Mouse (Mus musculus) embryonic fibroblast, embryonic 13.5 days (primary cell): ENCODE results near the gene Zfand4. TPM values are rescaled to one million over a fixed set of nuclear protein-coding genes. Genes with fewer than 3 reads are reported as not detected.

Experiments used
- H3K27ac ChIP-seq: 2 replicates; pipeline ENCODE4 v1.5.1; 2012; ENCODE audit warnings: low read length, control low read depth, inconsistent platforms; ENCODE audit not compliant: insufficient read depth
- H3K4me1 ChIP-seq: 2 replicates; pipeline ENCODE4 v1.6.1; 2011; ENCODE audit warnings: low read length; ENCODE audit not compliant: control insufficient read depth, insufficient read depth
- H3K4me3 ChIP-seq: 2 replicates; pipeline ENCODE4 v1.5.1; 2011; ENCODE audit warnings: mild to moderate bottlenecking, control low read depth, low read length; ENCODE audit not compliant: insufficient read depth
- CTCF ChIP-seq: IDR thresholded peaks from 2 replicates; pipeline ENCODE4 v1.5.1; 2011; ENCODE audit warnings: mild to moderate bottlenecking, control low read depth, low read length, moderate library complexity, borderline replicate concordance; ENCODE audit not compliant: insufficient read depth
- POLR2A ChIP-seq: IDR thresholded peaks from 2 replicates; pipeline ENCODE4 v1.6.1; 2011; ENCODE audit warnings: low read depth, mild to moderate bottlenecking, control low read depth, low read length, moderate library complexity
- polyA plus RNA-seq: library from polyadenylated mRNA; stranded (reverse); fragments of >200 nt; gene quantifications from 2 replicates; pipeline ENCODE4 v1.2.4, GENCODE M21; 2011; ENCODE audit warnings: low read depth; ENCODE audit not compliant: missing spikeins, insufficient read length

Gene Zfand4
- polyA plus RNA-seq, 1 experiment = 3.1 TPM

DNA sequence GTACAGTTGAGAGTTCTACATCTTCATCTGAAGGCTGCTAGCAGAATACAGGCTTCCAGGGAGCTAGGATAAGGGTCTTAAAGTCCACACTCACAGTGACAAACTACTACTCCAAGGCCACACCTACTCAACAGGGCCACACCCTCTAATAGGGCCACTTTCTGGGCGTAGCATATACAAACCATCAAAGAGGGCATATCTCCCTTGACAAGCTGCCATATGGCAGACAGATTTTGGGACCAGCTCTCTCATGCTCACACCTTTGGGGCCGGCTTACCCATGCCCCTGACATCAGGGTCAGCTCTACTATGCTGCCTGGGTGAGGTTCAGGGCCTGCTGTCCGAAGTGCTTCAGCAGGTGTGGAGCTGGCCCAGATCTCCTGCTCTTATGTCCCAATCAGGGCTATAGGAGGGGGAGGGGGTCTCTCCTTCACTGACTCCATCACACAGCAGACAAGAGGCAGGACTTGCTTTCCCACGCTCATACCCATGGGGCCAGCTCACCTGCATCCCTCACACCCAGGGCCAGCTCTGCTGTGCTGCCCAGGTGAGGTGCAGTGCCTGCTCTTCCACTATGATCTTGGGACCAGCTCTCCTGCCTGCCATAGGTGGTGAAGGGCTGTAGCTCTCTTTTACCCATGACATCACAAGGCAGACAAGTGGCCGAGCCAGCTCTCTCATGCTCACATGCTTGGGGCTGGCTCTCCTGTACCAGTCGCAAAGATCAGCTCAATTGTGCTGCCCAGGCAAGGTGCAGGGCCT lies 106.4 kb downstream of the Zfand4 start:
- Histone ChIP-seq H3K4me1 (no peaks in the 10 kb centered on the region), H3K27ac (no peak overlapping the region), H3K4me3 (no peak overlapping the region)
- no peak for TF ChIP-seq CTCF

DNA sequence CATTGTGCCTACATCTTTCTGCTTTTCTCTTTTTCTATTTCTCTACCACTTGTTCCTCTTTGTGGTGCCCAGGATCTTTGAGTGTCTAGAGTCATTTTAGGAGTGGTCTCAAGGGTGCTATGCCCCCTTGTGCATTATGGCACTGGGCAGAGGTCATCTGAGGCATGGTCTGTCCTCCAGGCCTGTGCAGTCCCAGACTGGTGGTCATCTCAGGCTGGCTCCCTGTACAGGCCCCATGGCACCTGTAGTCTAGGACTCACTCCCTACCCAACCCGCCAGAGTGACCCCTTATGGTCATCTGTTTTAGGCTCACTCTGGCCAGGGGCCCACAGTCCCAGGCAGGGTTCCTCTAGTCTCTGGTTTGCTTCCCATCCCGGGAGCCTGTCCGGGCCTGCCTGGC lies 107.5 kb downstream of the Zfand4 start:
- TF ChIP-seq POLR2A (no peak), CTCF (no peak)
- Histone ChIP-seq H3K4me1 (no peaks in the 10 kb centered on the region), H3K4me3 (no peak overlapping the region), H3K27ac (no peak overlapping the region)

DNA sequence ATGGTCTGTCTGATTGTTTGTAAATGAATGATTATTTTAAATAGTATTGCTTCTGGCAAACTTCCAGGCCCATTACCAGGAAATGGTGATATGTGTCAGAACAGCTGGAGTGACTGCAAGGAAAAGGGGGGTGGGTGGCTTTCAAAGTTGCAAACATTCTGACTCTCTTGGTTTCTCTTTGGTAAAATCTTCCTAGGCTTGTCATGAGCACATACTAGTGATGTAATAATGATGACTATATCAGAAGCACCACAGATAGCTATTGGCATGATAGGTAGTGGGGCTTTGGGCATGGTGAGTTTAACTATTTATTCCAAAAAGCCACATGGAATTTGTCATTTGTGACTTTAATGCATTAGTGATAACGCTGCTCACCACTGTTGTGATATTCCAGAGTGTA lies 110.1 kb downstream of the Zfand4 start:
- H3K4me1 ChIP-seq = no peaks in the 10 kb centered on the region
- H3K4me3 ChIP-seq = no peak overlapping the region
- TF ChIP-seq POLR2A (no peak), CTCF (no peak)
- H3K27ac ChIP-seq = no peak overlapping the region

DNA sequence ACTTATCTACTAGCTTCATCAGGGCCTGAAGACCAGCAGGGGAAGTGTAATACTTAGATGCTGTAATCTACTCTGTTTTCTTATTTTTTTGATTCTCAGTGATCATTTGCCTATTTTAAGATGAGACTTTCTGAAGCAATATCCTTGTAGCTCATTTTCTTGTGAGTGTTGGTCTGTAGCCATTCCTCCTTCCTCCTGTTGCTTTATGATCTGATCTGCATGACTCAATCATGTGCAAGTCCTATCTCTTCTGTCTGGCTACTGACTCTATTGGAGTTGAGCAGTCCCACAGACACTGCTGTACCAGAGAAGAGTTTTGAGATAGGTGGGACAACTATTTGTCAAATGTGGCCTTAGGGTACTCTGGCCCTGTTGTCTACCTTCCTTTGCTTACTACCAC lies 110.6 kb downstream of the Zfand4 start:
- no peaks in the 10 kb centered on the region for H3K4me1 ChIP-seq
- no peak for TF ChIP-seq CTCF
- TF ChIP-seq POLR2A = no peak
- no peak overlapping the region for H3K4me3 ChIP-seq
- no peak overlapping the region for H3K27ac ChIP-seq

DNA sequence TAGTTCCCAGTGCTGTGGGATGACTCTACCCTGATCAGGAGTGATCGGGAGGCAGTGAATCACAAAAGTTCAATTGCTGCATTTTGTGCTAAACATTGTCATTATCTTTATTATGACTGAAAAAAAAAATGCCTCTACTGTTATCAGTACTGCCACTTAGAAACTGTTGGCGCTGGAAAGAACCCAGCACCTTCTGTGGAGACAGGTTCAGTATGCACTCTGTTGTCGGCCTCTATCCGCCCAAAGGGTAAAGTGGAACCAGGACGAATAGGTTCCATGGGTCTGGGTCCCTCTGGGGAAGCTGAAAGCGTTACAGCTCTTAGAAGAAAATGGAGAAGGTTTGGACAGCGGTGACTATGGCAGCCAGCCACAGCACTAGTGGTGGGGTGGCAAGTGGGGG lies 114.9 kb downstream of the Zfand4 start:
- no peak for TF ChIP-seq POLR2A
- TF ChIP-seq CTCF = no peak
- Histone ChIP-seq H3K27ac (no peak overlapping the region), H3K4me1 (no peaks in the 10 kb centered on the region), H3K4me3 (no peak overlapping the region)

Other genes with a start within 250 kb of the Zfand4 start
- 22.1 and 22.7 TPM in 2 replicates for gene Tmcc1, start 70.7 kb upstream of the Zfand4 start, polyA plus RNA-seq
- 50.0 and 60.0 TPM in 2 replicates for gene Washc2, start 56.2 kb upstream of the Zfand4 start, polyA plus RNA-seq
- gene March8, start 73.8 kb downstream of the Zfand4 start, polyA plus RNA-seq = 33.0 and 47.5 TPM in 2 replicates
- 0.44 TPM in 1 of 2 replicates, not detected in the other for gene Alox5, start 197.0 kb downstream of the Zfand4 start, polyA plus RNA-seq
- gene Olfr211, start 224.9 kb downstream of the Zfand4 start, polyA plus RNA-seq = not detected in 2 replicates
- gene Olfr212, start 242.3 kb downstream of the Zfand4 start, polyA plus RNA-seq = not detected in 2 replicates